Mouse (Mus musculus) intestine, embryonic 16.5 days (tissue): ENCODE measurements around the gene Scn8a. TPM values are rescaled to one million over a fixed set of nuclear protein-coding genes. Genes with fewer than 3 reads are reported as not detected.

Experiments
- ATAC-seq: fragments of 200-750 bp; cut with Nextera tagmentation; 2 replicates; pipeline ENCODE4 v1.8.0; 2017; ENCODE audit warnings: moderate TSS enrichment, moderate library complexity
- H3K27ac ChIP-seq: fragments of 300-500 bp; sonication (generic); 2 replicates; pipeline ENCODE4 v1.5.1; 2014; ENCODE audit warnings: mild to moderate bottlenecking, low read length
- H3K27me3 ChIP-seq: fragments of 300-500 bp; sonication (generic); replicated peaks from 2 replicates; pipeline ENCODE4 v1.6.1; 2014; ENCODE audit warnings: low read length, control low read depth, mixed read lengths; ENCODE audit not compliant: control insufficient read depth, insufficient read depth
- H3K36me3 ChIP-seq: fragments of 300-500 bp; sonication (generic); 2 replicates; pipeline ENCODE4 v1.6.1; 2014; ENCODE audit warnings: low read length, control low read depth; ENCODE audit not compliant: control insufficient read depth, insufficient read depth
- H3K4me1 ChIP-seq: fragments of 300-500 bp; sonication (generic); 2 replicates; pipeline ENCODE4 v1.6.1; 2014; ENCODE audit warnings: low read length, control low read depth, mixed read lengths; ENCODE audit not compliant: control insufficient read depth, insufficient read depth
- H3K4me2 ChIP-seq: fragments of 300-500 bp; sonication (generic); 2 replicates; pipeline ENCODE4 v1.6.1; 2014; ENCODE audit warnings: low read depth, low read length, control low read depth
- H3K4me3 ChIP-seq: fragments of 300-500 bp; sonication (generic); 2 replicates; pipeline ENCODE4 v1.5.1; 2014; ENCODE audit warnings: mild to moderate bottlenecking, low read length
- H3K9ac ChIP-seq: fragments of 300-500 bp; sonication (generic); 2 replicates; pipeline ENCODE4 v1.6.1; 2014; ENCODE audit warnings: low read depth, low read length
- H3K9me3 ChIP-seq: fragments of 300-500 bp; sonication (generic); 2 replicates; pipeline ENCODE4 v1.6.1; 2016; ENCODE audit warnings: low read length, control low read depth; ENCODE audit not compliant: control insufficient read depth
- WGBS: fragments of 180-500 bp; shearing (Covaris S2); extraction: QIAGEN DNeasy Blood & Tissue Kit; methylation state at CpG from one replicate; pipeline ENCODE4 v1.1.7; 2014; 5-methylcytosine and 5-hydroxymethylcytosine counted together
- polyA plus RNA-seq: library from polyadenylated mRNA; unstranded; fragments of >200 nt; fragmentation: Nextera tagmentation; extraction: Ambion mirVana; gene quantifications from 2 replicates; pipeline ENCODE4 v1.2.1, GENCODE M21; 2015

Scn8a gene
- polyA plus RNA-seq, 1 experiment from 2014 or later: 0.95 TPM

DNA sequence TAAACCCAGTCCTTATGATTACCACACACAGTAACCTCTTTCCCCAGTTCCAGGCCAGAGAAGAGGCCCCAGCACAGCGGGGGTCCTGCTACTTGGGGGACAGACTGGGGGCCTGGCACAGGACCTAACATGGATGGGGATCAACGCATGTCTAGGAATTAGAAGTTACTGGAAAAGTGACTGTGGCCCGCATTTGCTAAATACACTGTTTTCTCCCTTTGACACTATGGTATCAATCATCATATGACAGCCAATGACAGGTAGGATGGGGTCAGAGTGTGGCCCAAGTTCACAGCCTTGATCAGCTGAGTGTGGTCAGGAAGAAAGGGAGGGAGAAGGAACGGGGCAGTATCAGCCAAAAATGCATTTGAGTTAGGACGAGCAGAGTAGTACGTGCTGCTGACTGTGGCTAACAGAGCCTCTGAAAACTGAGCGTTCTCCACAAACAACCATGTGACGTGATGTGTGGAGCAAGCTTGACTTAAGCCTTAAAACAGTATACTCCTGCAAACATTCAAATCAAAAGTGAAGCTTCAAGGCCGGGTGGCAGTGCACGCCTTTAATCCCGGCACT is 190.7 kb downstream of the Scn8a start:
- H3K9me3 ChIP-seq: no peaks in the 10 kb centered on the region
- no peak overlapping the region for H3K9ac ChIP-seq
- no peak overlapping the region for H3K4me2 ChIP-seq
- peaks cover under 1% of the 10 kb centered on the region; the same call in 1 of the 2 replicates for H3K4me1 ChIP-seq
- ATAC-seq: no peak
- H3K36me3 ChIP-seq: no peaks in the 10 kb centered on the region
- WGBS: 69% methylated on average over 11 of the region's 11 CpGs
- H3K4me3 ChIP-seq: no peak overlapping the region
- H3K27me3 ChIP-seq: no peaks in the 10 kb centered on the region; the same call in 1 of the 2 replicates
- no peak overlapping the region for H3K27ac ChIP-seq

GRCm38 (mm10) chr15:101065069-101065468 is 195.4 kb downstream of the Scn8a start:
- no peak overlapping the region for H3K9ac ChIP-seq
- H3K9me3 ChIP-seq: no peaks in the 10 kb centered on the region
- no peak overlapping the region for H3K4me2 ChIP-seq
- no peak overlapping the region for H3K27ac ChIP-seq
- H3K4me1 ChIP-seq: peaks cover 36% of the 10 kb centered on the region
- H3K27me3 ChIP-seq: no peaks in the 10 kb centered on the region
- no peak overlapping the region for H3K4me3 ChIP-seq
- 46% methylated on average over 6 of the region's 6 CpGs for WGBS
- no peak for ATAC-seq
- no peaks in the 10 kb centered on the region for H3K36me3 ChIP-seq

DNA sequence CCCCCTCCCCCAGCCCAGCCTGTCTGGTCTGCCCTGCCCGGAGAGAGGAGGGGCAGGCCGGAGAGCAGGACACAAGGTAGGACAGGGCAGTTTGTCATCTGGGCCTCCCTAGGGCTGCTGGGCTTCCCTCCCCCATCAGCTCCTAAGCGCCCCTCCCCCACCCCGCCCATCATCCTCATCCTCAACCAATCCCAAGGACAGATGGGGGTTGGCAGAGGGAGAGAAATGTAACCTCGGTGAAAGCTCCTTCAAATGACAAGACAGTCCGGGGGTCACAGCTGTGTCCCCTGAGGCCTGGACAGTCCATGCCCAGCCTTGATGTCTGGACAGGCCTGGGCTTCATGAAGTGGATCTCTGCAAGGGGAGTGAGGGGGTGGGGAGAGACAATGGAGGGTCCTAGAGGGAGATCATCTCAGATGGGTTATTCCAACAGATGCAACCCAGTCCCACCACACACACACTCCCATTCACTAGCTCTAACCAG is 196.7 kb downstream of the Scn8a start:
- H3K36me3 ChIP-seq: no peaks in the 10 kb centered on the region
- no peaks in the 10 kb centered on the region for H3K27me3 ChIP-seq
- peaks cover 48% of the 10 kb centered on the region for H3K4me1 ChIP-seq
- H3K9ac ChIP-seq: no peak overlapping the region
- no peak overlapping the region for H3K4me2 ChIP-seq
- WGBS: 27% methylated on average over 6 of the region's 6 CpGs
- H3K9me3 ChIP-seq: no peaks in the 10 kb centered on the region
- H3K27ac ChIP-seq: no peak overlapping the region
- H3K4me3 ChIP-seq: no peak overlapping the region
- ATAC-seq: no peak

GRCm38 (mm10) chr15:101066920-101067696 is 197.4 kb downstream of the Scn8a start:
- H3K4me3 ChIP-seq: no peak overlapping the region
- no peaks in the 10 kb centered on the region for H3K36me3 ChIP-seq
- H3K9me3 ChIP-seq: no peaks in the 10 kb centered on the region
- no peak overlapping the region for H3K4me2 ChIP-seq
- 20% methylated on average over 7 of the region's 9 CpGs for WGBS
- peak overlapping the region; percentile 38; the same call in 1 of the 2 replicates for H3K9ac ChIP-seq
- peaks cover 48% of the 10 kb centered on the region for H3K4me1 ChIP-seq
- H3K27me3 ChIP-seq: no peaks in the 10 kb centered on the region
- ATAC-seq: no peak
- H3K27ac ChIP-seq: peak overlapping the region; percentile 65

GRCm38 (mm10) chr15:101068029-101068428 is 198.4 kb downstream of the Scn8a start:
- Histone ChIP-seq H3K4me1 (peaks cover 48% of the 10 kb centered on the region), H3K27ac (0 out of 2 replicates have a peak overlapping the region, but pooled peaks have one; percentile 26), H3K36me3 (no peaks in the 10 kb centered on the region), H3K9ac (no peak overlapping the region), H3K4me3 (no peak overlapping the region), H3K27me3 (no peaks in the 10 kb centered on the region), H3K4me2 (0 out of 2 replicates have a peak overlapping the region, but pooled peaks have one; percentile 1), H3K9me3 (no peaks in the 10 kb centered on the region)
- ATAC-seq: peak; percentile 23; the same call in 1 of the 2 replicates
- 30% methylated on average over 3 of the region's 3 CpGs for WGBS

- Histone ChIP-seq H3K9me3 (no peaks in the 10 kb centered on the region), H3K9ac (no peak overlapping the region), H3K27ac (0 out of 2 replicates have a peak overlapping the region, but pooled peaks have one; percentile 26), H3K4me2 (no peak overlapping the region), H3K4me3 (no peak overlapping the region), H3K36me3 (no peaks in the 10 kb centered on the region), H3K27me3 (no peaks in the 10 kb centered on the region), H3K4me1 (peaks cover 48% of the 10 kb centered on the region)
- ATAC-seq: no peak
- 76% methylated on average over 4 of the region's 4 CpGs for WGBS
Observed at GRCm38 (mm10) chr15:101068671-101069070, 199.0 kb downstream of the Scn8a start.

DNA sequence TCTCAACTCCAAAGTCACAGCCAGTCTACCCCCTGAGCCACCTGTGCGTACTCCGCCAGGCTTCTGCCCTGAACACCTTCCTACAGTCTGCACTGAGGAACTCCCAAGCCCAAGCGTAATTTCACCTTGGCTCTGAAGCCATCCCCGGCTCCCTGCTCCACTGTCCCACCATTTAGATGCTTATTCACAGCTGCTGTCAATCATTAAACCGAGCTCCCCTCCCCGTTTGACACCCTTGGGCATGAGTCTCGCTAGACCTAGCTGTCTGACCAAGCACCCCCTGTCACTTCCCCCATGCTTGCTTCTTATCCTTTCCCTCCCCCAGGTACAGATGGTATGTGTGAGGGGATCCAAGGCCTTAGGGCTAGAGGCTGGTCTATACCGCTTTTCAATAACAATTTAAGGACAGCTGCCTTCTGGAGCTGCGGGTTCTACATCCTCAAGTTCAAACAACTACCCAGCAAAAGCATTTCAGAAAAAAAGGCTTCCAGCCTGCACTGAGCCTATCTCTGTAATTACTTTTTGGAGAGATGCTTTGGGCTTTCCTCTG is 200.1 kb downstream of the Scn8a start:
- peaks cover 48% of the 10 kb centered on the region for H3K4me1 ChIP-seq
- H3K36me3 ChIP-seq: no peaks in the 10 kb centered on the region
- H3K9ac ChIP-seq: peak overlapping the region; percentile 38; the same call in 1 of the 2 replicates
- no peak overlapping the region for H3K4me2 ChIP-seq
- H3K27me3 ChIP-seq: no peaks in the 10 kb centered on the region
- ATAC-seq: peak; percentile 18; the same call in 1 of the 2 replicates
- peak overlapping the region; percentile 72 for H3K27ac ChIP-seq
- H3K4me3 ChIP-seq: no peak overlapping the region
- 48% methylated on average over 9 of the region's 9 CpGs for WGBS
- no peaks in the 10 kb centered on the region for H3K9me3 ChIP-seq

- Histone ChIP-seq H3K4me1 (peaks cover 51% of the 10 kb centered on the region), H3K4me2 (no peak overlapping the region), H3K9ac (no peak overlapping the region), H3K27ac (peak overlapping the region; percentile 72; the same call in 1 of the 2 replicates), H3K36me3 (no peaks in the 10 kb centered on the region), H3K9me3 (no peaks in the 10 kb centered on the region), H3K27me3 (no peaks in the 10 kb centered on the region), H3K4me3 (no peak overlapping the region)
- WGBS: 20% methylated on average over 5 of the region's 5 CpGs
- peak; percentile 66 for ATAC-seq
Observed at GRCm38 (mm10) chr15:101070762-101071161, 201.1 kb downstream of the Scn8a start.

GRCm38 (mm10) chr15:101072736-101073135 is 203.1 kb downstream of the Scn8a start:
- H3K27me3 ChIP-seq: no peaks in the 10 kb centered on the region
- H3K4me3 ChIP-seq: no peak overlapping the region
- H3K36me3 ChIP-seq: no peaks in the 10 kb centered on the region
- H3K9ac ChIP-seq: no peak overlapping the region
- ATAC-seq: no peak
- peaks cover 43% of the 10 kb centered on the region for H3K4me1 ChIP-seq
- no peak overlapping the region for H3K27ac ChIP-seq
- no peaks in the 10 kb centered on the region for H3K9me3 ChIP-seq
- WGBS: 47% methylated on average over 2 of the region's 2 CpGs
- H3K4me2 ChIP-seq: no peak overlapping the region
